Comparison of ENCODE assay signal across 10 mouse cellular contexts in genomic region chr17:63720883-63721282, GRCm38 (mm10).
DNase-seq lines count a peak whose midpoint lies in the region; ATAC-seq and TF ChIP-seq lines count a peak whose summit lies in the region.
"Had no signal": no experiment of that assay in that cellular context is flagged by ENCODE, and none has a peak within 500 bp of the region (broad histone marks: within the 10 kb centered on the region; RNA-seq: fewer than 3 reads in every experiment).

No protein-coding gene starts in this region.

- H3K9me3 ChIP-seq in lung, embryonic 14.5 days (ENCODE audit: low read depth, low read length): no peaks in the 10 kb centered on the region
- no peaks in the 10 kb centered on the region for H3K9me3 ChIP-seq in limb, embryonic 11.5 days (ENCODE audit: control insufficient read depth, low read length)

- WGBS in heart, adult 2 months: 19% methylated on average over 4 of the region's 4 CpGs
- whole genome bisulfite sequencing in lung, embryonic 14.5 days: 26% methylated on average over 4 of the region's 4 CpGs
- 32% methylated on average over 4 of the region's 4 CpGs for whole genome bisulfite sequencing in limb, embryonic 11.5 days

- no peaks in the 10 kb centered on the region for H3K4me1 ChIP-seq in heart, adult 2 months (ENCODE audit: control insufficient read depth, insufficient read depth, low read length)
- no peaks in the 10 kb centered on the region for H3K4me1 ChIP-seq in lung, embryonic 14.5 days (ENCODE audit: insufficient read depth)
- H3K4me1 ChIP-seq in limb, embryonic 11.5 days (ENCODE audit: control insufficient read depth, insufficient read depth, low read length): no peaks in the 10 kb centered on the region

- no peak for TF ChIP-seq POLR2A in heart, adult 2 months (IDR thresholded peaks at IDR 0.05; ENCODE audit: insufficient read depth, low read depth, low read length)

- H3K4me2 ChIP-seq in lung, embryonic 14.5 days: no peak overlapping the region
- H3K4me2 ChIP-seq in limb, embryonic 11.5 days (ENCODE audit: low read depth, severe bottlenecking): no peak overlapping the region

- TF ChIP-seq EP300 in heart, adult 2 months (IDR thresholded peaks at IDR 0.05; ENCODE audit: insufficient read depth, low read depth, low read length): no peak

- intact Hi-C loops in heart, adult 2 months (cut with DNase I): no loop called here
- intact Hi-C loops in heart, postnatal 36 days (cut with DNase I): loop anchor here (5.0 kb wide), 1 partner anchor 144 kb away; no protein-coding TSS in a partner anchor

- no peak overlapping the region for H3K27ac ChIP-seq in heart, adult 2 months
- no peak overlapping the region for H3K27ac ChIP-seq in lung, embryonic 14.5 days (ENCODE audit: low read depth)
- no peak overlapping the region for H3K27ac ChIP-seq in limb, embryonic 11.5 days (replicated peaks; ENCODE audit: low read depth, low read length)

- no peak overlapping the region for H3K4me3 ChIP-seq in heart, adult 2 months
- H3K4me3 ChIP-seq in lung, embryonic 14.5 days (ENCODE audit: low read depth, low read length): no peak overlapping the region
- H3K4me3 ChIP-seq in limb, embryonic 11.5 days (ENCODE audit: low read depth, low read length): no peak overlapping the region

- DNase-seq in heart, adult 2 months: no peak
- DNase-seq in heart, postnatal 36 days: no peak
- DNase-seq in lung, embryonic 14.5 days: peak; percentile 33
- DNase-seq in lung, postnatal 14 days: no peak
- DNase-seq in adrenal gland, postnatal 36 days: peak; percentile 35 to 42
- DNase-seq in limb, embryonic 11.5 days (ENCODE audit: low spot score): peak; percentile 52
- DNase-seq in MN1 (ENCODE audit: low spot score): no peak
- DNase-seq in thymus, postnatal 0 days (ENCODE audit: low spot score): no peak
- DNase-seq: right cerebral cortex, postnatal 25 days; thymus, postnatal 4 days had no signal

- no peaks in the 10 kb centered on the region for H3K79me2 ChIP-seq in heart, adult 2 months (replicated peaks; ENCODE audit: control insufficient read depth, insufficient read depth, low read length)

- TF ChIP-seq CTCF in heart, adult 2 months (IDR thresholded peaks at IDR 0.05): peak; percentile 16; the same call in 1 of the 2 replicates
- TF ChIP-seq CTCF in lung, embryonic 14.5 days (IDR thresholded peaks at IDR 0.05; ENCODE audit: low read depth): no peak

- H3K36me3 ChIP-seq in heart, adult 2 months (ENCODE audit: control insufficient read depth, insufficient read depth, low read length): no peaks in the 10 kb centered on the region
- no peaks in the 10 kb centered on the region for H3K36me3 ChIP-seq in lung, embryonic 14.5 days (ENCODE audit: insufficient read depth)
- no peaks in the 10 kb centered on the region for H3K36me3 ChIP-seq in limb, embryonic 11.5 days (ENCODE audit: control insufficient read depth, insufficient read depth, low read length)

- no peak for ATAC-seq in lung, embryonic 14.5 days (ENCODE audit: insufficient read depth)
- no peak for ATAC-seq in limb, embryonic 11.5 days (ENCODE audit: insufficient number of reproducible peaks, low FRiP score, low TSS enrichment, low read depth)

- H3K27me3 ChIP-seq in heart, adult 2 months (ENCODE audit: control insufficient read depth, insufficient read depth, low read length): no peaks in the 10 kb centered on the region
- no peaks in the 10 kb centered on the region for H3K27me3 ChIP-seq in lung, embryonic 14.5 days (ENCODE audit: insufficient read depth, low read length)
- H3K27me3 ChIP-seq in limb, embryonic 11.5 days (ENCODE audit: control insufficient read depth, insufficient read depth, low read length): no peaks in the 10 kb centered on the region

- H3K9ac ChIP-seq in heart, adult 2 months (ENCODE audit: low read depth, low read length): no peak overlapping the region
- H3K9ac ChIP-seq in lung, embryonic 14.5 days: no peak overlapping the region
- H3K9ac ChIP-seq in limb, embryonic 11.5 days (ENCODE audit: low read length): no peak overlapping the region

Comparison
In these comparisons a context has a peak if more than half of its experiments do, and no peak if none do; other contexts are left out.
1. DNase-seq: peak in lung, embryonic 14.5 days (single experiment), adrenal gland, postnatal 36 days (2 of 2) and limb, embryonic 11.5 days (single experiment); none in heart, adult 2 months (0 of 2), heart, postnatal 36 days (0 of 2), lung, postnatal 14 days (single experiment), MN1 (single experiment) and thymus, postnatal 0 days (single experiment).